Mouse (Mus musculus) mouse trophoblast stem cell (cell line): ENCODE data around the gene Chchd10.

ENCODE experiments used
- in situ Hi-C, 2 experiments: fragments of 300-500 bp; cut with MseI, MboI; formaldehyde crosslinking; loops; 2 replicates in 1 of 2; 3 replicates in 1 of 2; pipeline ENCODE4 v1.15.1; 2025

Gene Chchd10

DNA sequence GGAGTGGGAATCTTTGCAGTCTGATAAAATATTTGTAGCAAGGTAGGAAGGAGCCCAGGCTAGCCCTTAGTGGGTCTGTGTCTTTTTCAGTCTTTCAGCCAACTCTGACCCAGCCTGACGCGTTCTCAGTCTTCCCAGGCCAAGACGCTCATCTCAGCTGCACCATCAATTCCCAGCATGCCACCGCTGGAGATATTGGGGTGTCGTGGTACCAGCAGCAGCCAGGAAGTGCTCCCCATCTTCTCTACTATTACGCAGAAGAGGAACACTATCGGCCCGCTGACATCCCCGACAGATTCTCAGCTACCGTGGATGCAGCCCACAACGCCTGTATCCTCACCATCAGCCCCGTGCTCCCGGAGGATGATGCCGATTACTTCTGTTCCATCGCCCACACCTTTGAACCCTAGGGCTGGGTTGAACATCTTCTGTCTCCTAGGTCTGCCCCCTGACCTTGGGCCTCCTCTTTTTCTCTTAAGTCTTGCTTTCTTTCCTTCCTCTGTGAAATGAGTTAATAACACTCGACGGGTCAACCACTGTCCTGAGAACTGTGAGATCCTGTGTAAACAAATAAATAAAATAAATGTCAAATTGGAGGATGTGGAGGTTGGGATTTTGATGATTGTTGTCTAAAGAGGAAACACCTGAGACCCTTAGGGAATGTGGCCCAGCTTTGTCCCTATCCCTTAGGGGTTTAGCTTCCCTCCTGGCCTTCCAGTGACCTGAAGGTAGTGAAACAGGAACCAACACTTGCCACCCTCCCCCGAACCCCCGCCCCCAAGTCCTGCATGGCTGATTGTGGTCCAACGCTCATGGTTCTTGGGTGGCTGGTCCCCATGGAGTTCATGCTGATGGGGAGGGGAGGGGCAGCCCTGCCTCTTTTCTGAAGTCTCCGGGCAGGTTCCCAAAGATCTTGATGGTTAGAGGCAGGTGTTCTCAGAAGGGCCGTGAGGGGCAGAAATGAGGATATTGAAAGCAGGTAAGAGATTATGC lies 16.4 kb downstream of the Chchd10 start:
- in situ Hi-C loops: loop anchor here in 1 of 2 experiments (5.0 to 10.0 kb wide), 2 partner anchors 67 to 205 kb away; no protein-coding TSS in a partner anchor

DNA sequence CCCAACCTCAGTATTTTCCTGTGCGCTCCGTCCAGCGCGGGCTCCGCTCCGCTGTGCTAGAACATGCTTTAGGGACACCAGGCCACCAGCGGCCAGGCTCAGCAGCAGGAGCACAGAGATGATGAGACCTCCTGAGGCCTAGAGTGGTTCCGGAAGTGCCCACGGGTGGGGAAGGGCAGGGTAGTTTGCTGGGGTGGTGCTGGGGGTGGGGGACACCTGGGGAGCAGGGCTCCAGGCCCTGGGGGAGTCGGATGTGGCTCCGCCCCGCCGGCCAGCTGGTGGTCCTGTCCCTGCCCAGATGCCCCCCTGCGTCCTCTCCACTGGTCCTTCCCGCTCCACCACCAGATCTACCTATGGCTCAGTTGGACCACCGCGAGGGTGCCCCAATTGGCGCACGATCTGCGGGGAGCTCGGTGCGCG lies 17.9 kb downstream of the Chchd10 start:
- in situ Hi-C loops: loop anchor here in 1 of 2 experiments (5.0 to 10.0 kb wide), 2 partner anchors 68 to 206 kb away; no protein-coding TSS in a partner anchor

DNA sequence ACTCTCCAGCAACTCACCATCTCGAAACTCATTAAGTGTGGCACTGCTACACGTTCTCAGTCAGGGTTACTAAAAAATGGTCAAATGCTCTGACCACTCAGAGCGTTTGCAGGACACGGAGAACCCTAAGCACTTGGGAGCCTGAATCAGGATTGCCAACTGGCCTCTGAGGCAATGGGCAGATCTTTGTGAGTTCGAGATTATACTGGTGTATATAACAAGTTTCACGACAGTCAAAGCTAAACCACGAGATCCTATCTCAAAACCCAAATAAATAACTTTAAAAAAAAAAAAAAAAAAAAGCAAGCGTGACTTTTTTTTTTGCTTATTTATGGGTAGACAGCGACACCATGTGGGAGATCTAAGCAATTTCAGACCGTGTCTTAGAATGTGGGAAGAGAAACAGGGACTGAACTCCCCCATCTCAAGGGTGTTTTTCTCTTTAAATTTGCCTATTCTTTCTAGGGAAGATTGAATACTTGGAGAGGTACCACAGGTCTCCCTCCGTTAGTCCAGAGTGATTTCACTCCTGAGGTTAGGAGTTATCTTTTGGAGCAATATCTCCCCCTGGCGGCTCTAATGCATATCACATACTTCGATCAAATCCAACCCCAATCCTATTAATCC lies 18.6 kb downstream of the Chchd10 start:
- in situ Hi-C loops: loop anchor here in 1 of 2 experiments (5.0 to 10.0 kb wide), 2 partner anchors 69 to 207 kb away; no protein-coding TSS in a partner anchor

DNA sequence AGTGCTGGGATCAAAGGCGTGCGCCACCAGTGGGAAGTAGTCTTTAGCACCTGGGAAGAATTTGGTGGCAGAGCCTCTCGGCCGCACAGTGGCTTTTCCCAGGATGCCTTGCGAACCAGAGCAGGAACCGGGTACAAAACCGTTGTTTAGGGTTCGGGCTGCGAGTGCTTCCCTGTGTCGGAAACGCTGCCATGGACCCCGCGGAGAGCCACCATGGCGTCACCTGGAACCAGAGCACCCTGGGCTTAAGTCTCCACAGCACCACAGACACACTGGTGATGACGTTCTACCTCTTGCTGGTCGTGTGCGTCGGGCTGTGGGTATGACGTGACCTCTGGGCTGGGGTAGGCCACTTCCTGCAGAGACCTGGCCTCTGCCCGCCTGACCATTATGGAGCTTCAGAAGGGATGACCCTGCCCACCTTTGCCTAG lies 21.5 kb downstream of the Chchd10 start, which contains the start of gene Gm5134:
Gene Gm5134 (plus strand): TSS at position 134 of the 431 bp plus-strand sequence.
- in situ Hi-C loops: loop anchor here in 1 of 2 experiments (5.0 to 10.0 kb wide), 2 partner anchors 72 to 210 kb away; no protein-coding TSS in a partner anchor

DNA sequence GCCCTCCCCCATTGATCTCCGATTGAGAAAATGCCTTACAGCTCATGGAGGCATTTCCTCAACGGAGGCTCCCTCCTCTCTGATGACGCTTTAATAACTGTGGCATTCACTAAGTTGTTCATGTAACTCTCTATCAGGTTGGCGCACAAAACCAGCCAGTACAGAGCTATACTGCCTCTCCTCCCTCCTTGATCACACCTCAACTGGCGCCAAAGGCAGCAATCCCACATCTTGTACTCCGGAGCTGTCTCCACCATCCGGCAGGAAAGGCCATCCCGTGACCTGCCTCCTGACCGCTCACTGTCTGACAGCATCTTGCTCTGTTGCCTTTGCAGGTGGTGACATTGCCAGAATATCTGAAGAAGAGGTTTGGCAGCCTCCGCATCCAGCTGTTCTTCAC lies 40.9 kb downstream of the Chchd10 start:
- in situ Hi-C loops: no loop called here

DNA sequence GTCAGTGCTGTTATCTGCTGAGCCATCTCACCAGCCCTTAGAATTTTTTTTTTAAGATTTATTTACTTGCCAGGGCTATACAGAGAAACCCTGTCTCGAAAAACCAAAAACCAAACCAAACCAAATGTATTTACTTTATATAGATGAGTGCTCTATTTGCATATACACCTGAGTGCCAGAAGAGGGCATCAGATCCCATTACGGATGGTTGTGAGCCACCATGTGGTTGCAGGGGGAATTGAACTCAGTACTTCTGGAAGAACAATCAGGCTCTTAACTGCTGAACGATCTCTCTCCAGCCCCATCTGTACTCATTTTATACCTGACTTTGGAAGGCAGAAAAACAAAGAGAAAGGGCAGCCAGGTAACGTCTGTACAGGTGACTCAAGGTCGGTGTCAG lies 42.3 kb downstream of the Chchd10 start:
- in situ Hi-C loops: no loop called here

DNA sequence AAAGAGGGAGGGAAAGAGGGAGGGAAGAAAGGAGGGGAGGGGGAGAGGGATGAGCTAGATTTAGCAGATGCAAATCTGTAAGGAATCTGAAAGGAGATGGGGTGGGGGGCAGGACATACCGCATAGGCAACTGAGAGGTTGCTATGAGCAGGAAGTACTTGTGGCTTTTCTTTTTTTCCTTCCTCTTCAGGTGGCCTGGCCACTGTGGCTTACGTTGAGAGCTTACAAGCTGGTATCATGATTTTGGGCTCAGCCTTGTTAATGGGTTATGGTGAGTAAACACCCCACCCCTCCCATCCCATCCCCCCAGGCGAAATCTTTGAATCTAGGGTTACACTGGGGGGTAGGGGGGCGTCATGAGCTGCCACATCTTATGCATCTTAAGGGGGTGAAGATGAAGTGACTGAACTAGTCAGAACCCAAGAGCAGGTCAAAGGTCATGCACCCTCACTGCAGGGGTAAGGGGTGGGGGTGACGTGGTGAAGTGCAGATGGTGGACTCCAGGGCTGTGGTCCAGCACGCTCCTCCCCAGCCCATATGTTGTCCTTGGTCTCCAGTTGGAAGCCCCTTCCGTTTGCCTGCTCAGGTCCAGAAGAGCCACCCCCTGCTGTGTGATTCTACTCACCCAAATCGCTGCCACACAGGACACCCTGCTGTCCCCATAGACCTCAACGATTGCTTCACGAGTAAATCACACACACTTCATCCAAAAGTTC lies 45.3 kb downstream of the Chchd10 start:
- in situ Hi-C loops: no loop called here

DNA sequence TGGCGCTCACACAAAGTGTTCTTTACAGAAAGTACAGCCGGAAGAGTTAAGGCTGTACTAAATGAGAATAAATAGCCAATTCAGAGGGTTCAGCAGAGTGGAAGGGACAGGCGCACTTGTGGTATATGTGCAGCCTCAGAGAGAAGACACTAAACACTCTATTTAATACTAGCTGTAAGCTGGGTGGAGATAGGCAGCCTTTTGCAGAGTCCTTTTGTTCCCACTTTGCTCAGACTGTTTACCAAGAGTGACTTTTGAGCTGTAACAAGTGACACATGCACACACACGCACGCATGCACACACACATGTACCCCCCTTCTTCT lies 45.9 kb downstream of the Chchd10 start:
- in situ Hi-C loops: no loop called here

DNA sequence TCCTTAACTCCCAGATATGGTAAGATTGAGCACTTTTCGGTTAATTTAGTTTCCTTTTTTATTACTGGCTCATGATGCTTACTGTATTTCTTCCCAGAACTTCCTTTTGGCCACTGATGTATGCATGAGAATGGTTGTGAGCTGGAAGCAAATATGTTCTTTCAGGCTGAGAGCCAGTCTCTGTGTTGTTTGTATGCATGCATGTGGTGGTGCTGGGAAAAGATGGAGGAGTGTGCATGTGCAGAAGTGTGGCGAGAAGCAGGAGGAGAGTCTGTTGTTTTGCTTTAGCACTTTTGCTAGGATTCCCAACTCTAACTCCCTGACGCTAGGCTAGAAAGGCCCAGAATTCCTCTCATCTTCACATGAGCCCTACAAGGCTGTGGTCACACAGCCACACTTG lies 46.5 kb downstream of the Chchd10 start:
- in situ Hi-C loops: no loop called here
